Mouse (Mus musculus) myocyte (in vitro differentiated cells): ENCODE results near the gene Pappa. TPM values are rescaled to one million over a fixed set of nuclear protein-coding genes. Genes with fewer than 3 reads are reported as not detected.

Experiments used
- H3K27me3 ChIP-seq: one replicate; pipeline ENCODE4 v1.6.1; 2011; ENCODE audit not compliant: control insufficient read depth, insufficient read depth, insufficient read length
- H3K36me3 ChIP-seq: one replicate; pipeline ENCODE4 v1.6.1; 2011; ENCODE audit not compliant: control insufficient read depth, insufficient read depth
- H3K4me2 ChIP-seq: one replicate; pipeline ENCODE4 v1.6.1; 2011; ENCODE audit warnings: low read depth, control low read depth
- H3K4me3 ChIP-seq: one replicate; pipeline ENCODE4 v1.5.1; 2011; ENCODE audit warnings: mild to moderate bottlenecking, control low read depth, moderate library complexity
- H3K79me2 ChIP-seq: one replicate; pipeline ENCODE4 v1.6.1; 2011; ENCODE audit not compliant: control insufficient read depth, insufficient read depth
- H3ac ChIP-seq: one replicate; pipeline ENCODE4 v1.6.1; 2011; ENCODE audit not compliant: control insufficient read depth, insufficient read length
- CEBPB ChIP-seq: IDR thresholded peaks from 2 replicates; pipeline ENCODE4 v1.6.1; 2011; ENCODE audit warnings: mild to moderate bottlenecking, moderate library complexity; ENCODE audit not compliant: poor library complexity, insufficient read depth, severe bottlenecking
- E2F4 ChIP-seq: IDR thresholded peaks from one replicate; pipeline ENCODE4 v1.6.1; 2011; ENCODE audit warnings: mild to moderate bottlenecking, control low read depth, moderate library complexity; ENCODE audit not compliant: insufficient read depth
- MAX ChIP-seq: IDR thresholded peaks from one replicate; pipeline ENCODE4 v1.6.1; 2011; ENCODE audit warnings: low read depth, mild to moderate bottlenecking, control low read depth
- MYOD1 ChIP-seq, 3 experiments: IDR thresholded peaks; one replicate each; pipeline ENCODE4 v1.6.1; 2011; ENCODE audit warnings: control low read depth in 2 of 3, low read depth in 2 of 3, mild to moderate bottlenecking in 2 of 3, moderate library complexity in 1 of 3; ENCODE audit not compliant: insufficient read length in 2 of 3, control insufficient read depth in 1 of 3
- MYOG ChIP-seq, 3 experiments: IDR thresholded peaks; one replicate each; pipeline ENCODE4 v1.6.1; 2011; ENCODE audit warnings: control low read depth in 2 of 3, low read depth in 2 of 3, mild to moderate bottlenecking in 2 of 3; ENCODE audit not compliant: insufficient read length in 2 of 3, control insufficient read depth in 1 of 3, insufficient read depth in 1 of 3
- POLR2A ChIP-seq: IDR thresholded peaks from one replicate; pipeline ENCODE4 v1.6.1; 2011; ENCODE audit warnings: low read depth, mild to moderate bottlenecking, control low read depth, moderate library complexity; ENCODE audit not compliant: insufficient read length
- POLR2AphosphoS2 ChIP-seq: IDR thresholded peaks from one replicate; pipeline ENCODE4 v1.6.1; 2011; ENCODE audit warnings: low read depth, control low read depth; ENCODE audit not compliant: insufficient read length
- REST ChIP-seq: IDR thresholded peaks from one replicate; pipeline ENCODE4 v1.6.1; 2011; ENCODE audit warnings: mild to moderate bottlenecking, control low read depth, moderate library complexity; ENCODE audit not compliant: insufficient read depth, insufficient read length
- SRF ChIP-seq: IDR thresholded peaks from one replicate; pipeline ENCODE4 v1.6.1; 2011; ENCODE audit warnings: low read depth; ENCODE audit not compliant: control insufficient read depth, insufficient read length
- TCF12 ChIP-seq: IDR thresholded peaks from one replicate; pipeline ENCODE4 v1.6.1; 2011; ENCODE audit warnings: mild to moderate bottlenecking, control low read depth; ENCODE audit not compliant: poor library complexity, insufficient read depth, severe bottlenecking
- TCF3 ChIP-seq: IDR thresholded peaks from one replicate; pipeline ENCODE4 v1.6.1; 2011; ENCODE audit warnings: low read depth, control low read depth; ENCODE audit not compliant: insufficient read length
- USF1 ChIP-seq: IDR thresholded peaks from one replicate; pipeline ENCODE4 v1.6.1; 2011; ENCODE audit warnings: low read depth, mild to moderate bottlenecking, control low read depth, moderate library complexity
- polyA plus RNA-seq: library from polyadenylated mRNA; unstranded; fragments of >200 nt; fragmentation: generic; extraction: Trizol; gene quantifications from one replicate; pipeline ENCODE4 v1.2.1, GENCODE M21; 2012; ENCODE audit warnings: missing spikeins

Pappa gene
- polyA plus RNA-seq, 1 experiment = 0.12 TPM

DNA sequence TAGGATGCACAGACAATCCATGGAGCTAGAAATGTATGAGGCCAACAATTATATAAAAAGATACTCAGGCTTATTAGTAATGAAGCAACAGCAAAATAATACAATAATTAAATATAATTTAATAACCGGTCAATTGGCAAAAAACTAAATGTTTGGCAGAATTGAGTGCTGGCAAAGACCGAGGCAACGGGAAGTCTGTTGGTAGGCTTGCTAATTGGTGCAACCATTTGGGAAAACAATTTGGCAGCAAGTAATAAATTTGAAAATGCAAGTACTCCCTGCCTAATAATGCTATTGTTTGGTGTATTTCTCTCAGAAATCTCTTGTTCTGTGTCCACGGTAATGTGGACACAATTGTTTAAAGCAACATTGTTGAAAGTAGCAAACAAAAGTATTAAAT, 99.9 kb downstream of the Pappa start:
- H3K27me3 ChIP-seq = no peaks in the 10 kb centered on the region
- H3K4me2 ChIP-seq = no peak overlapping the region
- no peak overlapping the region for H3ac ChIP-seq
- no peak overlapping the region for H3K4me3 ChIP-seq
- H3K79me2 ChIP-seq = no peaks in the 10 kb centered on the region
- no peak for TF ChIP-seq REST
- TF ChIP-seq MYOD1 (IDR thresholded peaks at IDR 0.05; ENCODE audit: control insufficient read depth in 1 of 3, insufficient read length in 2 of 3, low read depth in 2 of 3) = no peak
- TF ChIP-seq E2F4 = no peak
- no peak for TF ChIP-seq MYOG (IDR thresholded peaks at IDR 0.05; ENCODE audit: control insufficient read depth in 1 of 3, insufficient read depth in 1 of 3, insufficient read length in 2 of 3, low read depth in 2 of 3)
- TF ChIP-seq TCF12 = no peak
- H3K36me3 ChIP-seq = no peaks in the 10 kb centered on the region

DNA sequence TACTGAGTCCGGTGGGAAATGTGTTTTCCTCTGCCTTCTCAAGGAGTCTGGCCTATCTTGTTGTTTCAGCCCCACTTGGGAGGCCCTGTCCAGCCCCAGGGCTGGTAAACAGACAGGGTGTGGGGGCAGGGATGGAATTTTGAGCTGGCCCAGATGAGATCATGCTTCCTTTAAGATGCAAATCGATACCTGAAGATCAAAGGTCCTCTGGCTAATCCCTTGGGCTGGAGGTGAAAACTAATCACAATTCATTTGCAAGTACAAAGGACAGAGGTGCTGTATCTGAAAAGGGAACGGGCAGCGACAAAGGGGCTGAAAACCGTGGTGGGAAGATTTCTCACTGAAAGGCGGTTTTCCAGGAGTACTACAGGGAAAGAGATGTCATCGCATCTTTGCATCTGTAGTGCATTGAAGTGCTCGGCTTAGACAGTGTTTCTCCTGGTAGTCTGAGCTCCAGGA, 114.6 kb downstream of the Pappa start:
- H3K4me3 ChIP-seq = no peak overlapping the region
- H3K36me3 ChIP-seq = no peaks in the 10 kb centered on the region
- no peak overlapping the region for H3K4me2 ChIP-seq
- H3K79me2 ChIP-seq = no peaks in the 10 kb centered on the region
- H3ac ChIP-seq = no peak overlapping the region
- H3K27me3 ChIP-seq = no peaks in the 10 kb centered on the region
- TF ChIP-seq REST = no peak
- no peak for TF ChIP-seq POLR2A
- TF ChIP-seq TCF12 = no peak
- no peak for TF ChIP-seq USF1
- no peak for TF ChIP-seq MYOG (IDR thresholded peaks at IDR 0.05; ENCODE audit: control insufficient read depth in 1 of 3, insufficient read depth in 1 of 3, insufficient read length in 2 of 3, low read depth in 2 of 3)
- no peak for TF ChIP-seq MAX
- TF ChIP-seq CEBPB = no peak
- TF ChIP-seq POLR2AphosphoS2 = no peak
- no peak for TF ChIP-seq TCF3
- TF ChIP-seq SRF = no peak
- no peak for TF ChIP-seq MYOD1 (IDR thresholded peaks at IDR 0.05; ENCODE audit: control insufficient read depth in 1 of 3, insufficient read length in 2 of 3, low read depth in 2 of 3)
- no peak for TF ChIP-seq E2F4

DNA sequence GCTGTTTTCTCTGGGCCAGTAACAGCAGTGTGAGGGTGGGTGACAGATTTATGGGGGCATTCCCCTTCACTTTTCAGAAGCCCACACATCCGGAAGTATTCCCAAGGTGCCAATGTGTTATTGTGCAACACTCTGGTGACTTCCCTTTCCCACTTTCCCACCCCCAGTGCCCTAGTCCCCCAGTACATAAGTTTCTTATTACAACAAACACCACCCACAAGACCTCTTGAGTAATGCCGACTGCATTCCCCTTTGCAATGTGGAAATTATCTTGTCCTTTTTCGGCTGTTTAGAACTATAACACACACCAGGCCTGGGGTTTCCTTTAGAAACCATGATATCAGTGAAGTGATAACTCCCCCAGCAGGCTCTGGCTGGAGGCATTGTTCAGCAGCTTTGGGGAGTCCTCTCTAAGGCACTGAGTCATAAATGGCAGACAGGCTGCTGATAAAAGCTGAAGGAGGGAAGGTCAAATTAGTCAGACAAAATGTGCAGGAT, 118.5 kb downstream of the Pappa start:
- no peaks in the 10 kb centered on the region for H3K79me2 ChIP-seq
- no peak overlapping the region for H3ac ChIP-seq
- peak overlapping the region; percentile 54 for H3K4me2 ChIP-seq
- no peaks in the 10 kb centered on the region for H3K36me3 ChIP-seq
- no peaks in the 10 kb centered on the region for H3K27me3 ChIP-seq
- no peak overlapping the region for H3K4me3 ChIP-seq
- peak; percentile 92 for TF ChIP-seq CEBPB
- TF ChIP-seq TCF3 = no peak

DNA sequence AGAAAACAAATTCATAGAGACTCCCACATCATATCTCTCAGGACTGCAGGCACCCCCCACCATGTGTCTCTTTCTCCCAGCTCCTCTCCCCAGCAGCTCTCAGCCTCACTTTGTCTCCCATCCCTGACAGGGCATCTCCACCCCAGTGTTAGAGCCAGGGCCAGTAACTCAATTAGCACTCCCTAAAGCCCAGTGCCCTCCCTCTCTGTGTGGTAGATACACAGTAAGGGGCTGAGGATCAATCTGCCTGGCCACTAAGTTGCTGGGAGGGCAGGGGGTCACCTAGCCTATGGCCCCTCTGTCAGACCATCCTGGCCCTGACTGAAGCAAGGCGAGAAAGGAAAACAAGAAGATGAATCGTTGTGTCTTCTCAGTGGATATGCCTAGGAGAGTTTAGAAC, 119.3 kb downstream of the Pappa start:
- H3ac ChIP-seq = no peak overlapping the region
- H3K4me3 ChIP-seq = no peak overlapping the region
- TF ChIP-seq MYOD1 (IDR thresholded peaks at IDR 0.05; ENCODE audit: control insufficient read depth in 1 of 3, insufficient read length in 2 of 3, low read depth in 2 of 3) = no peak
- no peak for TF ChIP-seq POLR2AphosphoS2
- TF ChIP-seq TCF12 = no peak
- TF ChIP-seq REST = no peak
- TF ChIP-seq E2F4 = no peak
- TF ChIP-seq MYOG (IDR thresholded peaks at IDR 0.05; ENCODE audit: control insufficient read depth in 1 of 3, insufficient read depth in 1 of 3, insufficient read length in 2 of 3, low read depth in 2 of 3) = no peak
- no peak for TF ChIP-seq USF1
- no peak for TF ChIP-seq SRF
- TF ChIP-seq POLR2A = no peak
- no peak for TF ChIP-seq MAX
- TF ChIP-seq TCF3 = no peak
- TF ChIP-seq CEBPB = no peak
- no peaks in the 10 kb centered on the region for H3K79me2 ChIP-seq
- no peaks in the 10 kb centered on the region for H3K27me3 ChIP-seq
- H3K4me2 ChIP-seq = peak overlapping the region; percentile 54
- no peaks in the 10 kb centered on the region for H3K36me3 ChIP-seq

DNA sequence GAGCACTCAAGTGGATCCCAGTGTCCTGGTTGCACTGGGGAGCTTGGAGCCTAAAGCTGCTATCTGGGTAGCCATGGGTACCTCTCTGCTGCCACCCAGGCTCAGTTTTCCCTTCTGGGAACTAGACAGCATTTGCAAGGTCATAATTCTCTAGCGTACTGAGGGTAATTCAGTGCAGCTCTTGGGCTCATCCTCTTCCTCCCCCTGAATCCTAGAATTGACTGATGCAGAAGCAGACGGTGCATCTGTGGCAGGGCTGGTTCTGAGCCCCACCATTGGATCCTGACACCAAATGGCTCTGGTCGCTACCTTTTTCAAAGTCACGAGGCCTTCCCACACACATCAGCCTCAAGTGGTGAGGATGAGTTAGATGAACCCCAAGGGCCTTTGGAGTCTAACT, 121.0 kb downstream of the Pappa start:
- no peaks in the 10 kb centered on the region for H3K79me2 ChIP-seq
- no peaks in the 10 kb centered on the region for H3K27me3 ChIP-seq
- no peaks in the 10 kb centered on the region for H3K36me3 ChIP-seq
- no peak overlapping the region for H3ac ChIP-seq
- no peak overlapping the region for H3K4me2 ChIP-seq
- H3K4me3 ChIP-seq = no peak overlapping the region
- TF ChIP-seq SRF (no peak), MYOG (IDR thresholded peaks at IDR 0.05; ENCODE audit: control insufficient read depth in 1 of 3, insufficient read depth in 1 of 3, insufficient read length in 2 of 3, low read depth in 2 of 3) (no peak), TCF12 (no peak), MAX (no peak), MYOD1 (IDR thresholded peaks at IDR 0.05; ENCODE audit: control insufficient read depth in 1 of 3, insufficient read length in 2 of 3, low read depth in 2 of 3) (no peak), POLR2A (no peak), TCF3 (no peak), CEBPB (no peak), USF1 (no peak), POLR2AphosphoS2 (no peak), E2F4 (no peak)
